Mouse (Mus musculus): ENCODE measurements around the gene Tprgl. TPM values are rescaled to one million over a fixed set of nuclear protein-coding genes. Genes with fewer than 3 reads are reported as not detected.

The Tprgl gene
- total and polyA plus RNA-seq, 3 experiments, result 47.5 to 67.8 (median 64.5) TPM

DNA sequence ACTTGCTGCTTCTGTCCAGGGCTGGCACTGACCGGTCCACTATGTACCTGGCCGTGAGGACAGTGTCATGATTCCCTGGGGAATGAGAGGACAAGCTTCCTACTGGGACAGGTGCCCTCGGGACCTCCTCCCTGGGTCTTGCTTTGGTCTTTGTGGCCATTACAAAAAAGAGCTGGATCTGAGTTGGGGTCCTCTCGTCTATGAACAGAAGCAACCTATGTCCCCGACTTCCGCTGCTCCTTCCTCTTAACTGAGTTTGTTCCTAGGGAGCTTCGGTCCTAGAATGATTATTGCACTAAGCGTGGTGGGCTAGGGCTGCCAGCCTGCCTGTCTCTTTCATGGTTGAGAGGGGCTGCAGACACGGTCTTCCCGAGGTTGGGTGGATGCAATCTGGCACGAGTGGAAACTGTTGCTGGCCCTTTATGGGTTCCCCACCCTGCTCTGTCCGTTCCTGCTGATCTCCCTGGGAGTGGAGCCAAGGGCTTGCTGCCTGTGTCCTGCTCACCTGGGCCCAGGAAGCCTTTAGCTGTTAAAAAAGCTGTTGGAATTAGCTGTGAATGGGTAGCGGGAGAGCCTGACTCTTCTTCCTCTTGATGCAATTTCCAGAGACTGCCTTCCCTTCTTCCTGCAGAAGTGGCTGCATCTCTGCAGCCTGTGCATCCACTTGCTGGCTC lies 11.6 kb upstream of the Tprgl start:
- in situ Hi-C loops (cut with MboI; ENCODE audit: low pct_ligation_motif_present, low pct_unique_long_range_greater_than_20kb, low sequenced_read_pairs), result no loop called here
- peaks cover 85% of the 10 kb centered on the region for H3K27me3 ChIP-seq (replicated peaks)
- H3K4me1 ChIP-seq (ENCODE audit: control insufficient read depth in 1 of 2, insufficient read depth in 2 of 2), result no peaks in the 10 kb centered on the region
- H3K9ac ChIP-seq (ENCODE audit: insufficient read depth, low read depth), result no peak overlapping the region
- no peak for TF ChIP-seq USF2 (conservative IDR thresholded peaks at IDR 0.05; ENCODE audit: low read depth, low read length)
- TF ChIP-seq SMC3 (IDR thresholded peaks at IDR 0.05; ENCODE audit: low read depth, low read length), result no peak
- TF ChIP-seq NRF1 (IDR thresholded peaks at IDR 0.05; ENCODE audit: low read depth, low read length), result no peak
- no peak for TF ChIP-seq E2F4 (IDR thresholded peaks at IDR 0.05; ENCODE audit: insufficient replicate concordance, low read depth, low read length)
- H3K9me3 ChIP-seq (replicated peaks; ENCODE audit: low read length), result peaks cover 8% of the 10 kb centered on the region
- H3K79me2 ChIP-seq (replicated peaks; ENCODE audit: control insufficient read depth, extremely low read depth, insufficient read depth, poor library complexity, severe bottlenecking), result no peaks in the 10 kb centered on the region
- H3K27ac ChIP-seq (ENCODE audit: insufficient read depth, low read depth), result no peak overlapping the region
- H3K4me3 ChIP-seq (replicated peaks in 1 of 3; ENCODE audit: low read depth in 2 of 3, low read length in 2 of 3, poor library complexity in 1 of 3), result no peak overlapping the region
- no peaks in the 10 kb centered on the region for H3K36me3 ChIP-seq (replicated peaks in 1 of 2; ENCODE audit: control insufficient read depth in 1 of 2, insufficient read depth in 1 of 2, low read length in 1 of 2)
- no peak for DNase-seq (ENCODE audit: extremely low read depth)
- no peak overlapping the region for H3K4me2 ChIP-seq (ENCODE audit: insufficient read depth, low read depth, poor library complexity, severe bottlenecking)
- dilution Hi-C loops (cut with MboI; ENCODE audit: extremely low pct_ligation_motif_present, extremely low pct_unique_long_range_greater_than_20kb, low sequenced_read_pairs), result no loop called here

DNA sequence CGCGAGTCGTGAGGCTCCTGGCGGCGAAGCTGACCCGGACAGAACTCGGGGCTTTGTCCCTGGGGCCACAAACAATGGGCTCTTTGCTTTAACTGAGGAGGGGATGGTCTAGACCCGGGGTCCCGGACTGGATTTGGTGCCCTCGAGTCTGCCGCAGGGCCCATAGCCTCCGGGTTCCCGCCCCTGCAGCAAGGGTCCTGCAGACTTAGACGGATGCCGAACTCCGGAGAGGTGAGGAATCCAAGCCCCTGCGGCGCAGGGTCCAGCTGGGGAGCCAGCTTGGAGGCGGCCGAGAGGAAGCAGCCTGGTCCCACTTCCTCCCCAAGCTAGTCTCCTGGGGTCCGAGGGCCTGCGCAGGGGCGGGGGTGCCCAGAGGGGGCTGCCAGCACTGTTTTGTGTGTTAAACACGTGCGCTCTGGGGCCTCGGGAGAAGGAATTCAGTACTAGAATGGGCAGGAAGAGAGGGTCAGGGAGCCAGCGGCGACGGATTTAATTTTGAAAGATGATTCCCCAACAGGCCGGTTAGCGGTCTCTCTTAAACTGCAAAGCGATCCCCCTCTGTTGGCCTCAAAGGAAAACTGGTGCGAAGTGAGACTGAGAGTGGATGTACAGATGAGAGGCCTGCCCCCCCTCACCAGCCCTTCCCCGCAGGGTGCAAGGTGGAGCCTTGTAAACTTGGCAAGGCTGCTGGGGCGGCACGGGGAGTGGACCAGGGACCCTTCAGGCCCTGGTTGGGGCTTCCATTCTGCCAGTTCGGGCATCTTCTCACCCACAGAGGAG lies 10.9 kb upstream of the Tprgl start:
- Histone ChIP-seq H3K9ac (ENCODE audit: insufficient read depth, low read depth) (no peak overlapping the region), H3K4me2 (ENCODE audit: insufficient read depth, low read depth, poor library complexity, severe bottlenecking) (no peak overlapping the region), H3K4me1 (ENCODE audit: control insufficient read depth in 1 of 2, insufficient read depth in 2 of 2) (no peaks in the 10 kb centered on the region), H3K27me3 (replicated peaks) (peaks cover 79% of the 10 kb centered on the region), H3K9me3 (replicated peaks; ENCODE audit: low read length) (peaks cover 8% of the 10 kb centered on the region), H3K4me3 (replicated peaks in 1 of 3; ENCODE audit: low read depth in 2 of 3, low read length in 2 of 3, poor library complexity in 1 of 3) (no peak overlapping the region), H3K79me2 (replicated peaks; ENCODE audit: control insufficient read depth, extremely low read depth, insufficient read depth, poor library complexity, severe bottlenecking) (no peaks in the 10 kb centered on the region), H3K27ac (ENCODE audit: insufficient read depth, low read depth) (no peak overlapping the region), H3K36me3 (replicated peaks in 1 of 2; ENCODE audit: control insufficient read depth in 1 of 2, insufficient read depth in 1 of 2, low read length in 1 of 2) (no peaks in the 10 kb centered on the region)
- dilution Hi-C loops (cut with MboI; ENCODE audit: extremely low pct_ligation_motif_present, extremely low pct_unique_long_range_greater_than_20kb, low sequenced_read_pairs), result no loop called here
- in situ Hi-C loops (cut with MboI; ENCODE audit: low pct_ligation_motif_present, low pct_unique_long_range_greater_than_20kb, low sequenced_read_pairs), result no loop called here
- no peak for DNase-seq (ENCODE audit: extremely low read depth)
- TF ChIP-seq ZMIZ1 (IDR thresholded peaks at IDR 0.05; ENCODE audit: low read depth, low read length) (no peak), MEF2A (IDR thresholded peaks at IDR 0.05; ENCODE audit: borderline replicate concordance, low read depth, low read length) (no peak), MAX (IDR thresholded peaks at IDR 0.05; ENCODE audit: low read length) (no peak), GABPA (IDR thresholded peaks at IDR 0.05; ENCODE audit: insufficient replicate concordance, low read depth, low read length) (no peak), SMC3 (IDR thresholded peaks at IDR 0.05; ENCODE audit: low read depth, low read length) (no peak), RCOR1 (conservative IDR thresholded peaks at IDR 0.05; ENCODE audit: low read depth, low read length) (no peak), ZNF384 (IDR thresholded peaks at IDR 0.05; ENCODE audit: low read depth, low read length) (no peak), JUN (IDR thresholded peaks at IDR 0.05; ENCODE audit: insufficient read depth, low read depth, low read length) (no peak), JUND (conservative IDR thresholded peaks at IDR 0.05; ENCODE audit: low read depth, low read length) (no peak), RAD21 (IDR thresholded peaks at IDR 0.05; ENCODE audit: low read depth, low read length) (no peak), HCFC1 (IDR thresholded peaks at IDR 0.05; ENCODE audit: low read depth, low read length) (no peak), USF2 (conservative IDR thresholded peaks at IDR 0.05; ENCODE audit: low read depth, low read length) (no peak), PAX5 (IDR thresholded peaks at IDR 0.05; ENCODE audit: low read length) (no peak), NELFE (IDR thresholded peaks at IDR 0.05; ENCODE audit: low read depth, low read length) (no peak), ETS1 (conservative IDR thresholded peaks at IDR 0.05; ENCODE audit: low read depth, low read length) (no peak), ZC3H11A (IDR thresholded peaks at IDR 0.05; ENCODE audit: low read depth, low read length) (no peak), ZKSCAN1 (IDR thresholded peaks at IDR 0.05; ENCODE audit: borderline replicate concordance, low read depth, low read length) (no peak), EP300 (IDR thresholded peaks at IDR 0.05; ENCODE audit: low read length) (no peak)
